Mouse (Mus musculus) limb, embryonic 12.5 days (tissue): ENCODE results near the gene Ass1. TPM values are rescaled to one million over a fixed set of nuclear protein-coding genes. Genes with fewer than 3 reads are reported as not detected.
A peak's percentile ranks its signal among the peaks of the same experiment; 100 is the strongest.

Experiments used
- ATAC-seq: fragments of 200-750 bp; cut with Nextera tagmentation; 2 replicates; pipeline ENCODE4 v1.8.0; 2017; ENCODE audit warnings: low read depth, moderate TSS enrichment; ENCODE audit not compliant: insufficient number of reproducible peaks, insufficient read depth, low FRiP score, low TSS enrichment
- H3K27ac ChIP-seq: fragments of 300-500 bp; sonication (generic); 2 replicates; pipeline ENCODE4 v1.5.1; 2016; ENCODE audit warnings: mild to moderate bottlenecking, moderate library complexity
- H3K27me3 ChIP-seq: fragments of 300-500 bp; sonication (generic); 2 replicates; pipeline ENCODE4 v1.6.1; 2016; ENCODE audit warnings: mild to moderate bottlenecking, moderate library complexity
- H3K36me3 ChIP-seq: fragments of 300-500 bp; sonication (generic); 2 replicates; pipeline ENCODE4 v1.6.1; 2016; ENCODE audit warnings: mild to moderate bottlenecking, moderate library complexity
- H3K4me1 ChIP-seq: fragments of 300-500 bp; sonication (generic); replicated peaks from 2 replicates; pipeline ENCODE4 v1.6.1; 2016
- H3K4me2 ChIP-seq: fragments of 300-500 bp; sonication (generic); 2 replicates; pipeline ENCODE4 v1.6.1; 2016; ENCODE audit warnings: mild to moderate bottlenecking, moderate library complexity
- H3K4me3 ChIP-seq: fragments of 300-500 bp; sonication (generic); replicated peaks from 2 replicates; pipeline ENCODE4 v1.5.1; 2016; ENCODE audit warnings: mild to moderate bottlenecking
- H3K9ac ChIP-seq: fragments of 300-500 bp; sonication (generic); replicated peaks from 2 replicates; pipeline ENCODE4 v1.6.1; 2016; ENCODE audit warnings: mild to moderate bottlenecking, moderate library complexity
- H3K9me3 ChIP-seq: fragments of 300-500 bp; sonication (generic); 2 replicates; pipeline ENCODE4 v1.6.1; 2016; ENCODE audit warnings: mild to moderate bottlenecking, moderate library complexity
- WGBS: fragments of 180-500 bp; shearing (Covaris S2); methylation state at CpG from one replicate; pipeline ENCODE4 v1.1.7; 2016; 5-methylcytosine and 5-hydroxymethylcytosine counted together
- polyA plus RNA-seq: library from polyadenylated mRNA; unstranded; fragments of >200 nt; fragmentation: Nextera tagmentation; extraction: Ambion mirVana; gene quantifications from 2 replicates; pipeline ENCODE4 v1.2.1, GENCODE M21; 2016

Ass1 gene
- polyA plus RNA-seq, 1 experiment from 2014 or later, result 5.5 TPM

DNA sequence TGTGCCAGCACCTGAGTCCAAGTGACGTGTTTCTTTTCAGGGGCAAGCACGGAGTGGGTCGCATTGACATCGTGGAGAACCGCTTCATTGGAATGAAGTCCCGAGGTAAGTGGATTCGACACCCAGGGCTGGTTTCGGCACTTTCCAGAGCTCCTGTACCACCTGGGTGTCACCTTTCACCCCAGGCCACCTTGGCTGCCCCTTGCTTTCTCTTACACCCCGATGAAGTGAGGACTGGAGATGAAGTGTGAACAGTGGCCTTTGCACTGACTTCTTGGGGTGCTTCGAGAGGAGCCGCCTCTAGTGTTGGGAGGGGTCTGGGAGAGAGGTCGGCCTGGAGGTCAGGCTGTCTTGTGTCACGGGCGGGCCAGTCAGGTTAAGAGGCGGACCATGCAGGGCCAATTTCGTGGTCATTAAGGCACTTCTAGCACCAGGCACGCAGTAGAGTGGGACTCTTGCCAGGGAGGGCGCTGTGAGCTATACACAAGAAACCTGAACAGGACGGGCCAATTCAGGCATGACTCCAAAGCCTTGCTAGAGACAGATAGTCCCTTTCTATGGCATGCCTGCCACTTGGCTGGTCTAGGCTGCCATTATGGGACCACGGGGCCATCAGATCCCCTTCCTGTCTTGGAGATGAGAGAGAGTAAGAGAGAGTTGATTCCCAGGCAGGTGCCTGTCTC lies 31.6 kb downstream of the Ass1 start:
- Histone ChIP-seq H3K4me1 (peaks cover 57% of the 10 kb centered on the region), H3K36me3 (no peaks in the 10 kb centered on the region), H3K9ac (no peak overlapping the region), H3K4me2 (no peak overlapping the region), H3K27me3 (peaks cover 70% of the 10 kb centered on the region), H3K9me3 (no peaks in the 10 kb centered on the region), H3K27ac (no peak overlapping the region), H3K4me3 (no peak overlapping the region)
- WGBS, result 49% methylated on average over 20 of the region's 20 CpGs
- ATAC-seq, result no peak

DNA sequence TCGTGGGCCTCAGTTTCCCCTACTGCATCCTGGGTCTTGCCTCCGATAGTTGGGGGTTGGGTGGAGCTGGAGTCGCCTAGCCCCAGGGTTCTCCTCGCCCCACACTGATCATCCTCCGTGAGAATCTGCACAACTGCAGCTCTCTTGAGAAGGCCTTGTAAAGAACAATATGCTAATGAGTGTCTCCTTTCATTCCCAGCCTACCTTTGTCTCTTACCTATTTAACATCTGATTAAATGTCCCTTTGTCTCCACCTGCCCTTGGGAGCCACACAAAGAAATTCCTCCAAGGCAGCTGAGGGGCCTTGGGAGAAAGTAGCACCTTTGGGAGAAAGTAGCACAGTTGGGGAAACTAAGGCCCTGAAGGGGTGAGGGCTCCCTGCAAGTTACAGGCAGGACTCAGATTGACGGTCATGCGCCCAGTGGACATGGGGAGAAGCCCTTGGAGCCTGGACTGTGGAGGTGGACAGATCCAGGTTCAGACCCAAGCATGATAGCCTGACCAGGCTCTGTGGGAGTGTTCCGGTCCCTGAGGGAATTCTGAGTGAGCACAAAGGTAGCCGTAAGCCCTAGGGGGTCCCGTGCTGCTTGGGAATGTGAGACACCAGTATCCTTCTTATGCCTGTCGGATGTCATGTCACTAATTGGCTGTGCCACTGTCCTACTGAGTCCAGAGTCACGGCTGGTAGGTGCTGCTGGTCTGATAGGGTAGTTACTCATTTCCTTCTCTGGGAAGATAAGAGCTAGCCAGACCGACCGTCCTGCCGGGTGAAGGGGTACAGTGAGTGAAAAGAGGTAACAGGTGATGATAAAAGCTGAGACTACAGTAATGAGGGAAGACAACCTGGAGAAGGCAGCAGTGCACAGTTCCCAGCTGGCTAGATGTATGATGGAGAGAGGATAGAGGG lies 32.9 kb downstream of the Ass1 start:
- no peak for ATAC-seq
- H3K4me2 ChIP-seq, result no peak overlapping the region
- no peak overlapping the region for H3K9ac ChIP-seq
- H3K36me3 ChIP-seq, result no peaks in the 10 kb centered on the region
- H3K4me1 ChIP-seq, result peaks cover 45% of the 10 kb centered on the region
- H3K27ac ChIP-seq, result no peak overlapping the region
- H3K27me3 ChIP-seq, result peaks cover 66% of the 10 kb centered on the region
- 61% methylated on average over 15 of the region's 15 CpGs for WGBS
- no peak overlapping the region; the same call in 1 of the 2 replicates for H3K4me3 ChIP-seq
- H3K9me3 ChIP-seq, result no peaks in the 10 kb centered on the region

DNA sequence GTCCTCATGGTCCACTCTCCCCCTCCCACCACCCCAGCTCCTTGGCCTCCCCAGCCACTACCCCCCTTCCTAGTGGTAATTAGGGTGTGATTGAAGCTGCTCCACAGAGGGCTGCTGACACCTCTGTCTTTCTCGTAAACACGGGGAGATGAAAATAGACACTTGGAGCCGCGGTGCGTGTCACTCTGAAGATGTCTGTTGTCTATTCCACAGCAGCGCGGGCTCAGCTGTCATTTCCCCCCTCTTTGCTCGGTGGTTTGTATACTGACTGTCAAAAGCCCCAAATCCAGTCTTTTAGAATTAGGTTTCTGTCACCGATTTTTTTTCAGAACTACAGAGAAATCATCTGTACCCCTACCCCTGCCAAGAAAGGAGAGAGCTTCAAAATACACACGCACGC lies 35.5 kb downstream of the Ass1 start:
- Histone ChIP-seq H3K4me1 (peaks cover 33% of the 10 kb centered on the region), H3K27me3 (peaks cover 43% of the 10 kb centered on the region), H3K9ac (no peak overlapping the region), H3K4me3 (no peak overlapping the region), H3K9me3 (no peaks in the 10 kb centered on the region), H3K4me2 (no peak overlapping the region), H3K36me3 (no peaks in the 10 kb centered on the region), H3K27ac (no peak overlapping the region)
- ATAC-seq, result no peak
- WGBS, result 44% methylated on average over 11 of the region's 11 CpGs

DNA sequence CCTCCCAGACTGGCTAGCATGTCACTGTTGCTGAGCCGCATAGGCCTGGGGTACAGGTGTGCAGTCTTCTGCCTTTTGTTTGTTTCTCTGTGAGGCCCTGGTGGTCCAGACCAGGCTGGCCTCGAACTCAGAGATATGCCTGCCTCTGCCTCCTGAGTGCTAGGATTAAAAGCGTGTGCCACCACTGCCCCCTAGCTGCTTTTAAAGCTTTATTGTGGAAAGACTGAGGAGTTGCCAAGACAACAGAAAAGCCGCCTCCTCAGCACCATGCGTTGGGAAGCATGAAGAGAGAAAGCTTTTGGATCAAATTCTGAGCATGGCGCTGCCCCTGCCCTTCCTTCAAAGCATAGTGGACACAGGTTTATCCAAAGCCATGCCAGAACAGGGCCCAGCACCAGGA lies 38.8 kb downstream of the Ass1 start:
- H3K27me3 ChIP-seq, result peaks cover 11% of the 10 kb centered on the region
- no peak overlapping the region for H3K4me2 ChIP-seq
- no peak for ATAC-seq
- WGBS, result 92% methylated on average over 6 of the region's 6 CpGs
- H3K27ac ChIP-seq, result no peak overlapping the region
- no peaks in the 10 kb centered on the region for H3K9me3 ChIP-seq
- peaks cover 31% of the 10 kb centered on the region for H3K4me1 ChIP-seq
- no peaks in the 10 kb centered on the region for H3K36me3 ChIP-seq
- H3K4me3 ChIP-seq, result no peak overlapping the region
- H3K9ac ChIP-seq, result no peak overlapping the region

DNA sequence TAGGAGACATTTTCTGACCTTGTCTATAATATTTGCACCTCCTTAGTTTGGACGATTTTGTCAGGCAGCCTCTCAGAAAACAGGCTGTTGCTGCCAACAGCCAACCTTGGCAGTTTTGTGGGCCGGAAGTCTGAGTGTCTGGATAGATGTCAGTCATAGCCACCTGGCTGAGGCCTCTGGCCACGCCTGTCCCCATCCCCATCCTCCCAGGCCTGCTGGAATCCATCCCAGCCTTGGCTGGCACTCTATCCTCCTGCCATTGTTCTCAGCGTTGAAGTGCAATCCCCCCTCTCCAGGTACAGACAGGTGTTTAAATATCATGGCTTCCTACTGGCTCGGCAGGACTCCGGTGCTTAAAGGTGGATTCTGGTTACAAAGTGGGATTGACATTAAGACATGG lies 41.3 kb downstream of the Ass1 start:
- Histone ChIP-seq H3K4me2 (no peak overlapping the region), H3K9ac (no peak overlapping the region), H3K27me3 (no peaks in the 10 kb centered on the region), H3K4me1 (peaks cover 15% of the 10 kb centered on the region), H3K4me3 (no peak overlapping the region), H3K27ac (no peak overlapping the region), H3K36me3 (no peaks in the 10 kb centered on the region), H3K9me3 (peaks cover 9% of the 10 kb centered on the region)
- ATAC-seq, result no peak
- 69% methylated on average over 6 of the region's 6 CpGs for WGBS

DNA sequence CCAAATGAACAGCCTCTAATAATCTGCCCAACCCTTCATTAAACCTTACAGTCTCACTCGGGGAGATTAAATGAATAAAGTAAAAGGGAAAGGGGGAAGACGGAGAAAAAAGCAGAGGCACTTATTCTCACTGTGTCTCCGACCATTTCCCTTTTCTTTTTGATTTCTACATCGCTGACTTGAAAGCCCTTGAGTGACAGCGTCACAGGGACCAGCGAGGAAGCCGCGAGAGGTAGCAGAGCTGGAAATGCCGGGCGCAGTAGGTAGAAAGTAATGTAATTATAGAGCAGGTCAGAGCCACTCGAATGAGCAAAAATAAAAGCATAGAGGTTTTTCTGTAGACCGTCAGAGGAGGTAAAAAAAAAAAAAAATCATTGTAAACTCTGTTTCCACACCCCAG lies 46.5 kb downstream of the Ass1 start:
- H3K4me2 ChIP-seq, result no peak overlapping the region
- H3K9ac ChIP-seq, result no peak overlapping the region
- ATAC-seq, result no peak
- WGBS, result 77% methylated on average over 12 of the region's 12 CpGs
- peaks cover 8% of the 10 kb centered on the region; the same call in 1 of the 2 replicates for H3K4me1 ChIP-seq
- H3K36me3 ChIP-seq, result no peaks in the 10 kb centered on the region
- H3K9me3 ChIP-seq, result peaks cover 9% of the 10 kb centered on the region
- no peak overlapping the region for H3K27ac ChIP-seq
- no peak overlapping the region for H3K4me3 ChIP-seq
- no peaks in the 10 kb centered on the region; the same call in 1 of the 2 replicates for H3K27me3 ChIP-seq

DNA sequence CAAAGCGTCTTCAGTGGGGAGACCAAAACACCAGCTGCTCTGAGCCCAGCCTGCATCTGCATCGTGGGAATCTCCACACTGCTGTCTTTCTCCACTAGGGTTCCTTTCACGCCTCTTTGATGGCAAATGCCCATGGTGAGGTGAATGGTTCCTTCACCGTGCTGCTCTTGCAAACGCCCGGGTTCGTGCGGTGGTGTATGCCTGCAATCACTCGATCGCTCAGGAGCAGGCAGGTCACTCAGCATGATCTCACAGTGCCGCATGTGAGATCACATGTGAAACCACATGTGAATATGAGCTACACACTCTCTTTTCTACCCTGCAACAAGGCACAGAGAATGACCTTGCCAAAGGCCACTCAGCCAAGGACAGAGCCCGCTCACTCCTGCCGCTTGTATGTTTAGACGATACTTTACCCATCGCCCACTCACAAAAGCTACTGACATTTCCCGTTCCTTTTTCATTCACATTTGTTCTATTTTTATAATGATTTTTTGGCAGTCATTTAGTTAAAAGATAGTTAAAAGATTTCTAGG lies 51.9 kb downstream of the Ass1 start:
- no peak overlapping the region for H3K4me2 ChIP-seq
- H3K27me3 ChIP-seq, result peaks cover 4% of the 10 kb centered on the region; the same call in 1 of the 2 replicates
- no peak for ATAC-seq
- no peaks in the 10 kb centered on the region for H3K36me3 ChIP-seq
- no peak overlapping the region for H3K4me3 ChIP-seq
- 78% methylated on average over 16 of the region's 16 CpGs for WGBS
- H3K27ac ChIP-seq, result no peak overlapping the region
- peaks cover 9% of the 10 kb centered on the region; the same call in 1 of the 2 replicates for H3K4me1 ChIP-seq
- no peaks in the 10 kb centered on the region for H3K9me3 ChIP-seq
- H3K9ac ChIP-seq, result no peak overlapping the region

DNA sequence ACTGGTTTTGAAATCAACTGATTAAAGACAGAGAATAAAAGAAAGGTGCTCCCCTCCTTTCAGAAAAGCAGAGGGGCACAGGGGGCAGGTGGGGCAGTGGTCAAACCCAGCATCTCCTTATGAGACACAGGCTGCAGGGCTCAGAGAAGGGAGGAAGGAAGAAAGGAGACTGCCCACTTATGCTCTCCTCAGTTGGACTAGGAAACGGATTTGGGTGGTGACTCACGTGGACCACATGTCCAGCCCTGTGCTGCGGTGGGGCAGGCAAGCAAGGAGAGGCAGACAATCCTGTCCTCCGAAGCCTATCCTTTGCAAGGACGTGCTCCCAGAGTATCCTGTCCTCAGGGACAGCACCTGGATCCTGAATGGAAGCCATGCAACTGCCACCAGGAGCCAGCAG lies 54.6 kb downstream of the Ass1 start:
- Histone ChIP-seq H3K4me2 (no peak overlapping the region), H3K36me3 (no peaks in the 10 kb centered on the region), H3K4me1 (peaks cover 16% of the 10 kb centered on the region; the same call in 1 of the 2 replicates), H3K9ac (no peak overlapping the region), H3K27ac (no peak overlapping the region), H3K27me3 (peaks cover 4% of the 10 kb centered on the region; the same call in 1 of the 2 replicates), H3K4me3 (no peak overlapping the region), H3K9me3 (no peaks in the 10 kb centered on the region)
- WGBS, result 76% methylated on average over 5 of the region's 5 CpGs
- ATAC-seq, result no peak

DNA sequence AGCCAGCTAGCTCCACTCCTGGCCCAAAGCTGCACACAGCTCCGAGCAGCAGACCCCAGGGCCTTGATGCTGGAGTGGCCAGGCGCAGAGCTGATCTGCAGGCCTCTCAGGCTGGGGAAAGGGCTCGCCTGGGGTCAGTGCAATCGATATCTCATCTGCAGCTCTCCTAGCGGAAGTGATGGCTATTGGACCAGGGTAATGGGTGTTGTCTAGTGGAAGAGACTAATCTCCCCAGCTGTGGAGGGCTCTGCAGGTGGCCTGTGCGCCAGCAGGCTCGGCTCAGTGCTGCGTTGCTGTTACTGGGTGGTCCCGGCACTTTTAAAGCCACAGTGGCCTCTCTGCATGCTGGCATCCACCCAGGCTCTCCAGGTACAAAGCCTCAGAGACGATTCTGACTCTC lies 55.8 kb downstream of the Ass1 start:
- ATAC-seq, result 0 out of 2 replicates have a peak, but pooled peaks have one; percentile 31
- no peak overlapping the region for H3K9ac ChIP-seq
- no peaks in the 10 kb centered on the region for H3K9me3 ChIP-seq

DNA sequence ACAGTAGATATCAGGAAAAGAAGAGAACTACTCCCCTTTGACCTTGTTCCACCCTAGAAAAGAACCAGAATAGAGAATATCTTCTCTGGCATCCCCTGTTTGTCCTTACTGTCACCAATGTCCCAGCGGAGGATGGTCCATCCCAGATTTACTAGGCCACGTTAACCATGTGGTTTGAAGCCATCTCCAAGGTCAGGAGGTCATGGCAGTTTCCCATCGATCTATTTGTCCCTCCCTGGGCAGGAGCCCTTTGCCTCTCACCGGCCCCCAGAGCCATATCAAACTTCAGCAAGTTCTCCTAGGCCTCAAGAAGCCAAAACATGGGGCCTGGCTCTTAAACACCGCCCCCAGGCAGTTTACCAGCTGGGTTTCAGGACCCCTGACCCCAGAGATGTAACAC lies 60.2 kb downstream of the Ass1 start:
- ATAC-seq, result no peak
- Histone ChIP-seq H3K4me3 (no peak overlapping the region), H3K9ac (no peak overlapping the region), H3K4me2 (no peak overlapping the region), H3K27ac (no peak overlapping the region), H3K36me3 (no peaks in the 10 kb centered on the region), H3K27me3 (no peaks in the 10 kb centered on the region), H3K4me1 (peaks cover 12% of the 10 kb centered on the region; the same call in 1 of the 2 replicates), H3K9me3 (no peaks in the 10 kb centered on the region)
- 47% methylated on average over 5 of the region's 5 CpGs for WGBS

More for the DNA sequence above, 55.8 kb downstream of the Ass1 start:
- Histone ChIP-seq H3K27me3 (peaks cover 4% of the 10 kb centered on the region; the same call in 1 of the 2 replicates), H3K4me1 (peaks cover 12% of the 10 kb centered on the region; the same call in 1 of the 2 replicates), H3K4me2 (no peak overlapping the region), H3K4me3 (no peak overlapping the region), H3K36me3 (no peaks in the 10 kb centered on the region), H3K27ac (no peak overlapping the region)
- 24% methylated on average over 10 of the region's 10 CpGs for WGBS

DNA sequence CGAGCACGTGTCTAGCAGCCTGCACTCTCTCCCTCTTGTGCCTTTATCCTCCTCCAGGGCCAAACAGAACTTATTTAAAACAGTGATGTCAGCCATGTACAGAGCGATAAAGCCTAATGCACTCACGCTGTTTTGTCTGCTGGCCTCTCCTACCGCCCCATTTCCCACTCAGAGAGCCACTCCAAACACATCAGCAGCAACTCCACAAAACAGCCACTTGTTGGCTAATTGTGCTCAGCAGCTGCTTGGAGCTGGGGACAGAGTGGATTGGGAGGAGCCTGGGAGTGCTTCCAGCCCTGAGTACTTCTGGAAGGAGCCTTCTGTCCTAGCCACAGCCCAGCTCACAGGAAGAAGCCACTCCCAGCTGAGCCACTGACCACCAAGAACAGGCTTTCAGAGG lies 67.0 kb downstream of the Ass1 start:
- 64% methylated on average over 5 of the region's 5 CpGs for whole genome bisulfite sequencing

More for the DNA sequence above, 67.0 kb downstream of the Ass1 start:
- Histone ChIP-seq H3K27me3 (0 out of 2 replicates have a peak, but pooled peaks cover 9% of the 10 kb centered on the region), H3K4me1 (no peaks in the 10 kb centered on the region), H3K9me3 (peaks cover 6% of the 10 kb centered on the region; the same call in 1 of the 2 replicates), H3K9ac (no peak overlapping the region), H3K4me3 (no peak overlapping the region), H3K27ac (no peak overlapping the region), H3K4me2 (no peak overlapping the region), H3K36me3 (no peaks in the 10 kb centered on the region)
- no peak for ATAC-seq
